Mouse (Mus musculus) erythroid progenitor cell, adult 5-6 weeks (primary cell): ENCODE results near the gene Csdc2. TPM values are rescaled to one million over a fixed set of nuclear protein-coding genes. Genes with fewer than 3 reads are reported as not detected.
A peak's percentile ranks its signal among the peaks of the same experiment; 100 is the strongest.

Experiments
- ATAC-seq: replicated peaks from 2 replicates; pipeline ENCODE4 v1.8.0; 2016; ENCODE audit warnings: moderate number of reproducible peaks, mild to moderate bottlenecking, moderate TSS enrichment, inconsistent platforms; ENCODE audit not compliant: poor library complexity, low FRiP score, severe bottlenecking
- total RNA-seq, 2 experiments: library from RNA; stranded (forward) in 1 of 2; stranded (reverse) in 1 of 2; fragments of 150-400 nt in 1 of 2; fragments of 186-747, 209-891 nt in 1 of 2; gene quantifications; 2 replicates each; pipeline versions ENCODE4 v1.2.3 to v1.2.4; 2015 to 2017; ENCODE audit warnings: low replicate concordance in 2 of 2

The Csdc2 gene
- total RNA-seq, 2 experiments from 2014 or later = not detected

GRCm38 (mm10) chr15:81985267-81986161 lies 49.0 kb downstream of the Csdc2 start:
- ATAC-seq = no peak

GRCm38 (mm10) chr15:81987646-81988045 lies 51.1 kb downstream of the Csdc2 start, which contains the start of gene Xrcc6:
Gene Xrcc6, plus strand, starts transcription at chr15:81987835.
- no peak for ATAC-seq

- peak; percentile 83 for ATAC-seq
Observed at GRCm38 (mm10) chr15:81989371-81990062, 53.0 kb downstream of the Csdc2 start.

- ATAC-seq = peak; percentile 93
Observed at GRCm38 (mm10) chr15:81990549-81990948, 54.0 kb downstream of the Csdc2 start.

GRCm38 (mm10) chr15:81993992-81994391 lies 57.4 kb downstream of the Csdc2 start:
- ATAC-seq = no peak

Other genes starting within 250 kb of the Csdc2 start
- gene Chadl, start 239.5 kb upstream of the Csdc2 start, total RNA-seq (2015; ENCODE audit: low replicate concordance) = not detected in 2 replicates
- not detected in 2 replicates for gene Chadl, start 239.5 kb upstream of the Csdc2 start, total RNA-seq (2017; ENCODE audit: low replicate concordance)
- 4.6 and 7.2 TPM in 2 replicates for gene Zc3h7b, start 191.7 kb upstream of the Csdc2 start, total RNA-seq (2015; ENCODE audit: low replicate concordance)
- gene Zc3h7b, start 191.7 kb upstream of the Csdc2 start, total RNA-seq (2017; ENCODE audit: low replicate concordance) = 1.8 and 3.6 TPM in 2 replicates
- gene Rangap1, start 191.2 kb upstream of the Csdc2 start, total RNA-seq (2015; ENCODE audit: low replicate concordance) = 103 and 106 TPM in 2 replicates
- gene Rangap1, start 191.2 kb upstream of the Csdc2 start, total RNA-seq (2017; ENCODE audit: low replicate concordance) = 162 and 182 TPM in 2 replicates
- 1.7 and 3.2 TPM in 2 replicates for gene Tef, start 134.3 kb upstream of the Csdc2 start, total RNA-seq (2015; ENCODE audit: low replicate concordance)
- 1.4 and 2.1 TPM in 2 replicates for gene Tef, start 134.3 kb upstream of the Csdc2 start, total RNA-seq (2017; ENCODE audit: low replicate concordance)
- 9.7 and 10.5 TPM in 2 replicates for gene Tob2, start 78.0 kb upstream of the Csdc2 start, total RNA-seq (2015; ENCODE audit: low replicate concordance)
- 8.7 and 9.4 TPM in 2 replicates for gene Tob2, start 78.0 kb upstream of the Csdc2 start, total RNA-seq (2017; ENCODE audit: low replicate concordance)
- 49.0 and 58.3 TPM in 2 replicates for gene Phf5a, start 64.8 kb upstream of the Csdc2 start, total RNA-seq (2015; ENCODE audit: low replicate concordance)
- gene Phf5a, start 64.8 kb upstream of the Csdc2 start, total RNA-seq (2017; ENCODE audit: low replicate concordance) = 18.6 and 46.0 TPM in 2 replicates
- gene Aco2, start 64.5 kb upstream of the Csdc2 start, total RNA-seq (2015; ENCODE audit: low replicate concordance) = 44.4 and 51.5 TPM in 2 replicates
- gene Aco2, start 64.5 kb upstream of the Csdc2 start, total RNA-seq (2017; ENCODE audit: low replicate concordance) = 72.2 and 113 TPM in 2 replicates
- gene Polr3h, start 10.5 kb upstream of the Csdc2 start, total RNA-seq (2015; ENCODE audit: low replicate concordance) = 1.1 and 6.7 TPM in 2 replicates
- gene Polr3h, start 10.5 kb upstream of the Csdc2 start, total RNA-seq (2017; ENCODE audit: low replicate concordance) = 6.0 and 9.1 TPM in 2 replicates
- gene Pmm1, start 24.2 kb downstream of the Csdc2 start, total RNA-seq (2015; ENCODE audit: low replicate concordance) = 17.6 and 18.0 TPM in 2 replicates
- gene Pmm1, start 24.2 kb downstream of the Csdc2 start, total RNA-seq (2017; ENCODE audit: low replicate concordance) = 9.4 and 14.2 TPM in 2 replicates
- gene 1700029P11Rik, start 43.8 kb downstream of the Csdc2 start, total RNA-seq (2015; ENCODE audit: low replicate concordance) = not detected in 2 replicates
- gene 1700029P11Rik, start 43.8 kb downstream of the Csdc2 start, total RNA-seq (2017; ENCODE audit: low replicate concordance) = not detected in 2 replicates
- gene Xrcc6, start 51.1 kb downstream of the Csdc2 start, total RNA-seq (2015; ENCODE audit: low replicate concordance) = 64.9 and 89.3 TPM in 2 replicates
- 104 and 112 TPM in 2 replicates for gene Xrcc6, start 51.1 kb downstream of the Csdc2 start, total RNA-seq (2017; ENCODE audit: low replicate concordance)
- gene Desi1, start 97.1 kb downstream of the Csdc2 start, total RNA-seq (2015; ENCODE audit: low replicate concordance) = 21.0 and 34.2 TPM in 2 replicates
- 7.9 and 10.7 TPM in 2 replicates for gene Desi1, start 97.1 kb downstream of the Csdc2 start, total RNA-seq (2017; ENCODE audit: low replicate concordance)
- gene Snu13, start 110.8 kb downstream of the Csdc2 start, total RNA-seq (2015; ENCODE audit: low replicate concordance) = 62.7 and 97.3 TPM in 2 replicates
- gene Snu13, start 110.8 kb downstream of the Csdc2 start, total RNA-seq (2017; ENCODE audit: low replicate concordance) = 46.7 and 52.1 TPM in 2 replicates
- gene 4930407I10Rik, start 122.4 kb downstream of the Csdc2 start, total RNA-seq (2015; ENCODE audit: low replicate concordance) = not detected in 2 replicates
- gene 4930407I10Rik, start 122.4 kb downstream of the Csdc2 start, total RNA-seq (2017; ENCODE audit: low replicate concordance) = not detected in 2 replicates
- gene Mei1, start 133.2 kb downstream of the Csdc2 start, total RNA-seq (2015; ENCODE audit: low replicate concordance) = not detected in 2 replicates
- gene Mei1, start 133.2 kb downstream of the Csdc2 start, total RNA-seq (2017; ENCODE audit: low replicate concordance) = not detected in 2 replicates
- gene Ccdc134, start 191.2 kb downstream of the Csdc2 start, total RNA-seq (2015; ENCODE audit: low replicate concordance) = 2.9 and 12.6 TPM in 2 replicates
- 5.5 and 5.8 TPM in 2 replicates for gene Ccdc134, start 191.2 kb downstream of the Csdc2 start, total RNA-seq (2017; ENCODE audit: low replicate concordance)
- gene Srebf2, start 210.4 kb downstream of the Csdc2 start, total RNA-seq (2015; ENCODE audit: low replicate concordance) = 40.7 and 42.9 TPM in 2 replicates
- 36.2 and 43.0 TPM in 2 replicates for gene Srebf2, start 210.4 kb downstream of the Csdc2 start, total RNA-seq (2017; ENCODE audit: low replicate concordance)